Mouse (Mus musculus): Measurements from ENCODE around the gene Kcnj10.
A peak's percentile ranks its signal among the peaks of the same experiment; 100 is the strongest.

The Kcnj10 gene

GRCm38 (mm10) chr1:172311921-172312767, 28.9 kb upstream of the Kcnj10 start:
- DNase-seq (ENCODE audit: low spot score in 2 of 2), result peak; percentile 74 to 81

- DNase-seq (ENCODE audit: low spot score in 2 of 2), result peak; percentile 19 to 28
Measured at GRCm38 (mm10) chr1:172312768-172313561, 28.0 kb upstream of the Kcnj10 start.

DNA sequence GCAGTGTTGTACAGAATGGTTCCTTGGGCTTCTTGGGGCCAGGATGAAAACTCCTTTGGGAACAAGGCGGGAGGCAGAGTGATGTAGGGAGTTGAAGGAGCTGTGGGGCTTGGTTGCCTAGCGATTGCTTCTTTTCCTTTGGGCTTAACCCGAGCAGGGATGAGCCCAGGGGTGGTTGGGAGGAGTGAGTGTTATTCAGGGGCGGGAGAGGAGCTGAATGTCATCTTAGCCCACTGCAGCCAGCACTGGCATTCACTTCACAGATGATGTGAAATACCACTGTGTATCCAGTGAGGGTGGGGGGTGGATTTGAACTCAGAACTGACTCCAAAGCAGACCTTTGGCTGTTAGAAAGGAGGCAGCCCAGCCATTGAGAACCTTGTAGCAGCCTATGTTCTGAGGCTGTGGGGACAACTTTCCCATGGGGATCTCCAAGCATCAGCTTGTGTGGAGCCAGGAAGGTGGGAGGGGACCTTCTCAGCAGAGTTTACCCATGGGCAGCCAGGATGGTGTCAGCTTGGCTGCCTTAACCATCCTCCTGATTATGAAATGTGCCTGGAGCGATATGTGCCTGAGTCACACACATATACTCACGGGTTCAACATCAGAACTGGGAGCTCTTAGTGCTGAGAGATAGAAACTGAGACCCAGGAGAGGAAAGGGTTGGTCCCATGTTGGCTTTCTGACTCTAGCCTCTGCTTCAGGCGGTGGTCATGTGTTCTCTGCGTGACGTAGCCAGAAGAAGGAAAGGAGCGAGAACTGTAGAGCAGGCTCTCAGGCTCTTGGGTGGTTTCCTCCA, 27.2 kb upstream of the Kcnj10 start:
- DNase-seq (ENCODE audit: low spot score in 2 of 2), result no peak

DNA sequence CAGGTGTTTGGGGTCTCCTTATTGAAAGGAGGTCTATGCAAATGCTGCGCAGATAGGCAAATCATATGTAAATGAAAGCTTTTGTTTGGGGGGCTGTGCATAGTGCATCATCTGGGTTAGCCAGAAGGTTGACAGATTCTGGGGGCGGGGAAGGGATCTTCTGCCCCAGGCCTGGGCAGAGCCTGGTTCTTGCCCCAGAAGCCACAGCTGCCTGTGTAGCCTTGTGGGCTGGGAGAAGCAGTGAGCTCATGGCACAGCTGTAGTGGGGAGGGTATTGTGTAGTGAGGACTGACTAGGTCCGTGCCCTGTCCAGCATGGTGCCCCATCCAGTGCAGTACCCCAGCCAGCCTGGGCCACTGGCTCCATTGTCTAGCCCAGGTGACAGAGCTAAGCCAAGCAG, 26.1 kb upstream of the Kcnj10 start:
- DNase-seq (ENCODE audit: low spot score in 2 of 2), result no peak

- no peak for DNase-seq (ENCODE audit: low spot score in 2 of 2)
Measured at GRCm38 (mm10) chr1:172317431-172317830, 23.6 kb upstream of the Kcnj10 start.

GRCm38 (mm10) chr1:172317946-172318345, 23.1 kb upstream of the Kcnj10 start:
- DNase-seq (ENCODE audit: low spot score in 2 of 2), result no peak

DNA sequence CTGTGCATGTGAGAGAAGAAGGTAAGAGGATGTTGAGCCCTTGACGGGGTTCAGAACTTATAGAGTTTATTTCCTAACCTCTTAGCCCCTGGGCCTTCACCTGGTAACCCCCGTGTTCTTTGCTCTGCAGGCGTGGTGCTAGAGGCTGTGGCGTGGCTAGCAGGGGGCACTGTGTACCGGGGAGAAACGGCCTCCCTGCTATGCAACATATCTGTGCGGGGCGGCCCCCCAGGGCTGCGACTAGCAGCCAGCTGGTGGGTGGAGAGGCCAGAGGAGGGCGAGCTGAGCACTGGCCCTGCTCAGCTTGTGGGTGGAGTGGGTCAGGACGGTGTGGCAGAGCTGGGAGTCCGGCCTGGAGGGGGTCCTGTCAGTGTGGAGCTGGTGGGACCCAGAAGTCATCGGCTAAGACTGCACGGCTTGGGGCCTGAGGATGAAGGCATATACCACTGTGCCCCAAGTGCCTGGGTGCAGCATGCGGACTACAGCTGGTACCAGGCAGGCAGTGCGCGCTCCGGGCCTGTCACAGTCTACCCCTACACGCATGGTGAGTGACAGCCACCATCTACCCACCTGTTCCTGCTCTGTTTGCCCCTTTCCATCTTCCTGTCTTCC, 22.5 kb upstream of the Kcnj10 start:
- no peak for DNase-seq (ENCODE audit: low spot score in 2 of 2)

GRCm38 (mm10) chr1:172319346-172319745, 21.7 kb upstream of the Kcnj10 start:
- DNase-seq (ENCODE audit: low spot score in 2 of 2), result no peak

- no peak for DNase-seq (ENCODE audit: low spot score in 2 of 2)
Measured at GRCm38 (mm10) chr1:172319921-172320411, 21.0 kb upstream of the Kcnj10 start.

- DNase-seq (ENCODE audit: low spot score in 2 of 2), result no peak
Measured at GRCm38 (mm10) chr1:172322725-172323124, 18.3 kb upstream of the Kcnj10 start.

GRCm38 (mm10) chr1:172323298-172323697, 17.7 kb upstream of the Kcnj10 start:
- no peak for DNase-seq (ENCODE audit: low spot score in 2 of 2)

- DNase-seq (ENCODE audit: low spot score in 2 of 2), result no peak
Measured at GRCm38 (mm10) chr1:172323801-172324359, 17.1 kb upstream of the Kcnj10 start.

DNA sequence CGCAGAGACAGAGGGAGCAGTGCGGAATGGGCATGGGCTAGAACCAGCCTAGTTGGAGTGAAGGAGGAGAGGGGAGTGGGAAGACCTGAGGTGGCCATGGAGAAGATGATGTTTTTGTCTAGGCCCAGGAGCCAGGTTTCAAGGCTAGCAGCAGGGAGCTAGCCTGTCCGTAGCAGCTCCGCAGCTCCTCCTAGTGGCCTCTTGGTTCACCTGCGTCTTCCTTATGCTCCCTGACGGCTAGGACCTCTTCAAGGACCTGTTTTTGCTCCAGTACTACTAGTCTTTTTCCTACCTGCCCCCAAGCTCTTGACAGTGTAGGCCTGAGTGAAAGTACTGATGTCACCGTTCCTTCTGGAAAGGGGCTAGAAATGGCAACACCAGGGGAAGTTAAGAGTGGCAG, 16.3 kb upstream of the Kcnj10 start:
- peak; percentile 51 to 73 for DNase-seq (ENCODE audit: low spot score in 2 of 2)

DNA sequence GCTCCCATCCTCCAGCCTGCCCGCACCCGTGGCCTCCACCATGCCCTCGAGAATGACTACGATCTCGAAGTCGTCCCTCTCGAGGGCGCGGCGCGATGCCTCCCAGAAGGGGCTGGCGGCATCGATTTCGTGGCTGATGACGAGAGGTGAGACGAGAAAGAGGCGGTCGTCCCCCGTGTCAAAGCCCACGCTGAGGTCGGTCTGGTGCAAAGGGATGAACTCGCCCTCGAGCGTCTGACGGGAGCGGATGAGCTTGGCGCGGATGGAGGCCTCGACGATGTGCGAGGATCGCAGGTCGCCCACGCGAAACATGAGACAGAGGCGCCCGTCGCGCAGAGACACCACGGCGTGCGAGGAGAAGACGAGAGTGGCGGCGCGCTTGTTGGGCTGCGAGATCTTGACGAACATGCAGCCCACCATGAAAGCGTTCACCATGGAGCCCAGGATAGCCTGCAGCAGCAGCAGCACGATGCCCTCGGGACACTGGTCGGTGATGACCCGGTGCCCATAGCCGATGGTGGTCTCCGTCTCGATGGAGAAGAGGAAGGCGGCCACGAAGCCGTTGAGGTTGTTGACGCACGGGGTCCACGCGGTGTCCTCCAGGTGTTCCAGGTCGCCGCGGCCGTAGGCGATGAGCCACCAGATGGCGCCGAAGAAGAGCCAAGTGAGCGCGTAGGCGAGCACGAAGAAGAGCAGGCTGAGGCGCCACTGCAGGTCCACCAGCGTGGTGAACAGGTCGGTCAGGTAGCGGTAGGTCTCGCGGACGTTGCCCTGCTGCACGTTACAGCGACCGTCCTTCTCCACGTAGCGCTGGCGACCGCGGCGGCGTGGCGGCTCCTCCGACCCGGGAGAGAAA, 15.1 kb upstream of the Kcnj10 start:
- DNase-seq (ENCODE audit: low spot score in 2 of 2), result peak; percentile 44 to 75

DNA sequence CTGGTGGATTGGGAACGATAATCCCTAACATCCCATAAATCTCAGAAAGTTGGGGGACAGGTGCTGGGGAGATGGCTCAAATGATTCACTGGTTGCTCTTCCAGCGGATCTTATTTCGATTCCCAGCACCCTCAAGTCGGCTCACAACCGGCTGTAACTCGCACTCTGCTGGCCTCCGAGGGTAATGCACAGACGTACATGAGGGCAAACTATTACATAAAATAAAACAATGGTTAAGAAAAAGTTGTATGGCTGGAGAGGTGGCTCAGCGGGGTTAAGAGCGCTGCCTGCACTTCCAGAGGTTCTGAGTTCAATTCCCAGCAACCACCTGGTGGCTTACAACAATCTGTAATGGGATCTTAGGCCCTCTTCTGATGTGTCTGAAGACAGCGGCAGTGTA, 14.3 kb upstream of the Kcnj10 start:
- no peak for DNase-seq (ENCODE audit: low spot score in 2 of 2)

DNA sequence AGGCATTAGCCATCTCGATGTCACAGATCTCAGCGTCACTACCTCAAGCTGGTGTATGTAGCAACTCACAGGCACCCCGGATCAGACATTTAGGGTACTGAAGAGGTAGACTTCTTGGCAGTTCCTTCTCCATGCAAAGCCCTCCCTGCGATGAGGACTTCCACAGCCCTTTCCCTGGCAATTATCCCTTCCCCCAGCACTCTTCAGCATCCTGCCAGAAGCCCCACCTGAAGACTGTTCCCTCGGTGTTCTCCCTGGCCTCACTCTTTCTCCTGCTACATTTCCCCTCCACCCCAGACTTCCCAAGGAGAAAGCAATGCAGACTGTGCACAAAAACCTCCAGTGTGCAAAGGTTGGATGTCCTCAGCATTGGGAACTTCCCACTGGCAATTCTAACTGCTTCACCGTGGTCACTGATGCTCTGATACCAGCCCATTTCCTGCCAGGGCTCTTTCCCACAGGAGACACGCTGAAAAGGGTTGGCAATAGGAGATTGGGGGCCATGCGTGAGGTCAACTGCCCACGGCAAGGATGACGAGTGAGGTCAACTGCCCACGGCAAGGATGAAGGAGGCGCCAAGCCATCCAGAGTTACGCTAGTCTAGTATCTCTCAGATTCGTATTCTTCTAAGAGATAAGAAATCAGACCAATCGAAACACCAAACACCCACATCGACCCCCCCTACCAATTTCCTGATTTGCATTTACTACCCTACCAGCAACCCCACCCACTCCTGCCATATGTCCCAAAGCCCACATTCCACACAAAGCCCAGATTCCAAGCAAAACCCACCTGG, 13.6 kb upstream of the Kcnj10 start:
- DNase-seq (ENCODE audit: low spot score in 2 of 2), result no peak

GRCm38 (mm10) chr1:172328041-172328440, 13.0 kb upstream of the Kcnj10 start:
- DNase-seq (ENCODE audit: low spot score in 2 of 2), result no peak

- no peak for DNase-seq (ENCODE audit: low spot score in 2 of 2)
Measured at GRCm38 (mm10) chr1:172328461-172328860, 12.5 kb upstream of the Kcnj10 start.

- no peak for DNase-seq (ENCODE audit: low spot score in 2 of 2)
Measured at GRCm38 (mm10) chr1:172329131-172329530, 11.9 kb upstream of the Kcnj10 start, which contains the start of gene Kcnj9. TSS of gene Kcnj9 (minus strand) at chr1:172329318.
